Mouse (Mus musculus) forebrain, embryonic 10.5 days (tissue): ENCODE measurements at regions not wholly inside any gene's neighbourhood (a gene's known extent, or its start where the extent isn't known, plus 50 kb on each side); places are given as distances from the start of the nearest gene placed in this dataset.

Source experiments
- DNase-seq: peaks from one replicate; pipeline ENCODE4 v3.0.0-alpha.2; 2017; ENCODE audit warnings: low spot score; ENCODE audit errors: extremely low spot score
- H3K27ac ChIP-seq: fragments of 300-500 bp; sonication (generic); 2 replicates; pipeline ENCODE4 v1.5.1; 2016; ENCODE audit warnings: mild to moderate bottlenecking
- H3K27me3 ChIP-seq: fragments of 300-500 bp; sonication (generic); 2 replicates; pipeline ENCODE4 v1.6.1; 2016; ENCODE audit warnings: mild to moderate bottlenecking; ENCODE audit not compliant: poor library complexity, severe bottlenecking
- H3K36me3 ChIP-seq: fragments of 300-500 bp; sonication (generic); replicated peaks from 2 replicates; pipeline ENCODE4 v1.6.1; 2016; ENCODE audit warnings: mild to moderate bottlenecking, moderate library complexity
- H3K4me1 ChIP-seq: fragments of 300-500 bp; sonication (generic); 2 replicates; pipeline ENCODE4 v1.6.1; 2016
- H3K4me3 ChIP-seq: fragments of 300-500 bp; sonication (generic); 2 replicates; pipeline ENCODE4 v1.5.1; 2016; ENCODE audit warnings: mild to moderate bottlenecking, moderate library complexity
- H3K9me3 ChIP-seq: fragments of 300-500 bp; sonication (generic); 2 replicates; pipeline ENCODE4 v1.6.1; 2016; ENCODE audit warnings: mild to moderate bottlenecking, moderate library complexity
- WGBS: fragments of 180-500 bp; shearing (Covaris S2); methylation state at CpG from one replicate; pipeline ENCODE4 v1.1.7; 2016; 5-methylcytosine and 5-hydroxymethylcytosine counted together

DNA sequence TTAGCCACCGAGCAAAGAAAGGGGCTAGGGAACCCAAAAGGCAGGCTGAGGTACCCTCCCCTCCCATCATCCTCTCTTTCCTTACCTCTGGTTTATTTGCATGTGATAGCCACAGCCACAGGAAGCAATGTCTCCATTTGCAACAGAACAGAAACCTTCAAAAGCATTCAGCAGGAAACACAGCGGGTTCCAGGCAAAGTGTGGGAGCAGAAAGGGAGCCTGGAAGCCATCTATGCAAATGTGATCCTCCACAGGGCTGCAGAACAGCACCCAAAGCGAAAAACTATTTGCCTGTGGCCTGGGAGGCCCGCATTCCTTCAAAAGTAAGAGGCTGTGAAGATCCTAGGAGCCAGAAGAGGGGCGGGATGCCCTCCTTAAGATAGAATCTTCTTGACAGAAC lies 177.6 kb downstream of the Sox9 start:
- Histone ChIP-seq H3K9me3 (no peaks in the 10 kb centered on the region), H3K27me3 (peaks cover 23% of the 10 kb centered on the region), H3K36me3 (no peaks in the 10 kb centered on the region), H3K27ac (no peak overlapping the region), H3K4me1 (peaks cover 29% of the 10 kb centered on the region), H3K4me3 (no peak overlapping the region)
- no peak for DNase-seq
- 16% methylated on average over 5 of the region's 5 CpGs for WGBS

DNA sequence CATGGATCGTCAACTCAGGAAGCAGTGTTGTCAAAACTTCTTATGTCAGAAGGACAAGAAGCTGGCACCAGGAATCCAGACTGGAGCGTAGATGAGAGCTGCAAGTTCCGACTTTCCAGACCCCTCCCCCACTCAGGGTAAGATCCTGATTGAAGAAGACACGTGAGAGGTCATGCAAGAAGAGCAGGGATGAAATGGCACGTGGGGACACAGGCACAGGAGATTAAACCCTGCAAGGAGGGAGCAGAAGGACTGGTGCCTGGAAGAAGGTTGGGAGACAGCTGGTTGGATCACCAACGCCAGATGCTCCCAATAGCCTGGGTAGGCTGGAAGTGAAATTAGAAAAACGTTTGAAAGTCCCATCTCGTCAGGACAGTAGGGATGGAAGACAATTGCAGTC lies 191.3 kb downstream of the Sox9 start:
- no peak overlapping the region for H3K4me3 ChIP-seq
- 0 out of 2 replicates have a peak, but pooled peaks cover 2% of the 10 kb centered on the region for H3K36me3 ChIP-seq
- peaks cover 1% of the 10 kb centered on the region; the same call in 1 of the 2 replicates for H3K27me3 ChIP-seq
- DNase-seq: no peak
- peaks cover 15% of the 10 kb centered on the region for H3K9me3 ChIP-seq
- H3K27ac ChIP-seq: no peak overlapping the region
- WGBS: 79% methylated on average over 8 of the region's 8 CpGs
- H3K4me1 ChIP-seq: peaks cover 31% of the 10 kb centered on the region

DNA sequence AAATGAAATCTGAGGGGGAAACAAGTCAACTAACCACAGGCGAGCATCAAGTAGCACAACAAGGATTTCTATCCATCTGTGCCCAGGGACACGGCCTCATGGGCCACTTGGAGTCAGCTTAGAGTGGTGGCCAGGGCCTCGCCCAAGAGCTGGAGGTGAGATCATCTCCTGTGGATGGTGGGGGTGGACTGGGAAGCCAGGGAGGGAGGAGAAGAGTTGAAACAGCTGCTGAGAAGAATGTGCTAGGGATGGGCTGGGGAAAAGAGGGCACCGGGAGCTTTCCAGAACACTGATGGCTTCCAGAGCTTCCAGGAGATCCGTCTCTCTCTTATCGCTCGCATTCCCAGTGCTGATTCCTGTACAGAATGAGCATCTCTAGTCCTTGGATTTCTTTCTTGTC lies 192.9 kb downstream of the Sox9 start:
- Histone ChIP-seq H3K4me1 (peaks cover 43% of the 10 kb centered on the region), H3K36me3 (0 out of 2 replicates have a peak, but pooled peaks cover 2% of the 10 kb centered on the region), H3K27ac (peak overlapping the region; percentile 40), H3K9me3 (peaks cover 15% of the 10 kb centered on the region), H3K27me3 (peaks cover 17% of the 10 kb centered on the region), H3K4me3 (no peak overlapping the region)
- DNase-seq: no peak
- WGBS: 92% methylated on average over 7 of the region's 7 CpGs

DNA sequence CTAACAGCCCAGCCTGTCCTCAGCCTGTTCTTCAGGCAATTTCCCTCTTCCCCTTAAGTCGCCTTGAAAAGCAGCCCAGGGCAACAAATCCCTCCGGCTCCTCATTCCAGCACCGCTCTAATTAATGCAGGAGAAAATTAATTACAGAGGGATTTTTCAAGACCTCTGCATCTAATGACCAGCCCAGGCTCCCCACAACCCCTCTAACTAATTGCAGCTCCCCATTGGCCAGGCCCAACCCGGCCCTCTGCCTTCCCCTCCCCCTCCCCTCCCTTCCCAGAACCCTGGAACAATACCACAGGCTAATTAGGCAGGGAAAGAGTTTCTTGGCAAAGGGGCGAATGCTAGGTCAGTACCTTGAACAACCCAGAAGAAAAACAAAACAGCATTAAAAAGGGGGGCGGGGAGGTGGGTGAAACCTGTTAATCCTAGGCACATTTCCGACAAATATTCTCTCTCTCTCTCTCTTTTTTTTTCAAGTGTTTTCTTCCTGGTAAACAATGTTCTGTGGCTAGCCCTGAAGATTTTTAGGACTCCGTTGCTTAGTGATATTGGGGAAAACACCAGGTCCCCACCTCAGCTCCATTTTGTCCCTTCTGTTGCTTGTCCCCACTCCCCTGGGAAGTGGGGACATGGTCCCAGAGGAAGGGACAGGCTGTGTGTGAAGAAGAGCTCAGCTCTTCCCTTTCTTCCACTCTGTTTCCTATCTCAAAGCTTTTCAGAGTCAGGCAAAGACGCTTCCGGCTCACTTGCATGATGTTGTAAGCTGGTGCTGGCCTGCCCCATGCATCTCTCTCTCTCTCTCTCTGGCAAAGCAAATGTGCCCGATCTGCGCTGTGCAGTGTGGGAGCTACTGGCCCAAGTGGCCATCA lies 195.1 kb downstream of the Sox9 start:
- H3K9me3 ChIP-seq: peaks cover 15% of the 10 kb centered on the region
- 0 out of 2 replicates have a peak, but pooled peaks cover 2% of the 10 kb centered on the region for H3K36me3 ChIP-seq
- H3K27me3 ChIP-seq: peaks cover 19% of the 10 kb centered on the region
- DNase-seq: peak; percentile 85
- H3K4me1 ChIP-seq: peaks cover 54% of the 10 kb centered on the region
- H3K27ac ChIP-seq: peak overlapping the region; percentile 85
- 6% methylated on average over 12 of the region's 12 CpGs for WGBS
- H3K4me3 ChIP-seq: peak overlapping the region; percentile 28

DNA sequence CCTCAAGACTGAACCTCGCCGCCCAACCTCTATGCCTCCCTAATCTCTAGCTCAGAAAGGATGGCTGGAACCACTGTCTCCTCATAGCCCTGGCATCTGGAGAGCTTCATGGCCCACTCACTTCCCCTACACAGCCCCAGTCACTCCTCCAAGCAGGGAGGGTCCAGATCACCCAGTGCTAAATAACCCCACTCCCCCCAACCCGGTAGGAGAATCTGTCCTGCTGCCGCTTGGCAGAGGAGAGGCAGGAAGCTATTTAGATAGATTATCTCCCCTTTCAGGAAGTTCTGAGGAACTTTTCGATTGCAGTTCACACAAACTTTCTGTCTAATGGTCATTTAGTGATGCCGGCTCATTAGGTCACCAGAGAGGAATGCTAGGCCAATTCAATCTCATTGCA lies 196.9 kb downstream of the Sox9 start:
- Histone ChIP-seq H3K27me3 (peaks cover 19% of the 10 kb centered on the region), H3K4me1 (peaks cover 65% of the 10 kb centered on the region), H3K4me3 (no peak overlapping the region), H3K36me3 (0 out of 2 replicates have a peak, but pooled peaks cover 2% of the 10 kb centered on the region), H3K27ac (peak overlapping the region; percentile 85), H3K9me3 (peaks cover 15% of the 10 kb centered on the region)
- WGBS: 55% methylated on average over 6 of the region's 6 CpGs
- no peak for DNase-seq

DNA sequence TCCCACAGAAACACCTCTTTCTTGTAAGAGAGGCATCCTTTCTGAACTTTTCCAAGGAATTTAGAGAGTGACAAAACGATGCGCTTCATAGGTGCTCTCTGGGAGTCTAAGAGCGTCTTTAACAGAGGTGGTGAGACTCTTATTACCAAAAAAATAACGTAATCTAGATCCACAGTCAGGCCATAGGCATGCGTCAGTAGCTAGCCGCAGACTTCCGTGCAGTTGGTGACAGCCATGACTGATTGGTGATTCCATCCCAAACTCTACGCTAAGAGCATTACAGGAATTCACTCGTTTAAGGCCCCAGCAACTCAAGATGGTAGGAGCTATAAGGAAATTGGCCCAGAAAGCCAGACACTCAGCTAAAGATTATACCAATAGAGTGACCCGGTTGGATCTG lies 197.4 kb downstream of the Sox9 start:
- 93% methylated on average over 10 of the region's 10 CpGs for WGBS

DNA sequence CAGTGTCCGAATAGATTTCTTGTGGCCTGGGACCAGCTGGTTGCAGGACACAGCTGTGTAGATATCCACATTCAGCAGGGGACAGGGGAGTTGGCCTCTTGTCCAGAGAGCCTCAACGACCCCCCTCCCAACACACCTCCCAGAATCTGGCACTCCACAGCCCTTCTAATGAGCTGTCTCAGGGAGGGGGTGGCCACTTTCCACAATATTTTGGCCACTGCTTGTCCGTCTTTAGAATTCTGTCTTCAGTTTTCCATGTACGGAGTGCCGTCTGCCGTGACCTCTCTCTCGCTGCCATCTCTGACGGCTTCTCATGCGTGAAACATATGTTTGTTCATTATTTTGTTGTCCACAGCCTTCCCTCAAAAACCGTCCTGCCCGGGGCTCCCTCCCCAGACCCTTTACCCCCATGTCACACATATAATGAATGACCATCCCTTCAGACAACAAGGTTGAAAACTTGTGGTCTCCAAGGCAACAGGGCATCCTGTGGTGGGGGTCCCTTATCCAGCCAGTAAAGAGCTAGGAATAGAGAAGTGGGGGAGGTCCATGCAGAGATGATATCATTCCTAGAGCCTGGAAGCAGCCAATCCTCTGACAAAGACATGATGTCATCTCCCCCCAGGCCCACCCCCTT lies 200.3 kb downstream of the Sox9 start:
- DNase-seq: peak; percentile 63
- peaks cover 54% of the 10 kb centered on the region for H3K4me1 ChIP-seq
- H3K9me3 ChIP-seq: no peaks in the 10 kb centered on the region
- H3K36me3 ChIP-seq: no peaks in the 10 kb centered on the region
- H3K27me3 ChIP-seq: peaks cover 28% of the 10 kb centered on the region
- peak overlapping the region; percentile 87 for H3K27ac ChIP-seq
- WGBS: 53% methylated on average over 11 of the region's 11 CpGs
- peak overlapping the region; percentile 23 for H3K4me3 ChIP-seq

More for the DNA sequence above, 197.4 kb downstream of the Sox9 start:
- Histone ChIP-seq H3K9me3 (peaks cover 10% of the 10 kb centered on the region), H3K27me3 (peaks cover 19% of the 10 kb centered on the region), H3K27ac (peak overlapping the region; percentile 85), H3K4me1 (peaks cover 65% of the 10 kb centered on the region), H3K4me3 (no peak overlapping the region), H3K36me3 (0 out of 2 replicates have a peak, but pooled peaks cover 2% of the 10 kb centered on the region)
- DNase-seq: no peak

DNA sequence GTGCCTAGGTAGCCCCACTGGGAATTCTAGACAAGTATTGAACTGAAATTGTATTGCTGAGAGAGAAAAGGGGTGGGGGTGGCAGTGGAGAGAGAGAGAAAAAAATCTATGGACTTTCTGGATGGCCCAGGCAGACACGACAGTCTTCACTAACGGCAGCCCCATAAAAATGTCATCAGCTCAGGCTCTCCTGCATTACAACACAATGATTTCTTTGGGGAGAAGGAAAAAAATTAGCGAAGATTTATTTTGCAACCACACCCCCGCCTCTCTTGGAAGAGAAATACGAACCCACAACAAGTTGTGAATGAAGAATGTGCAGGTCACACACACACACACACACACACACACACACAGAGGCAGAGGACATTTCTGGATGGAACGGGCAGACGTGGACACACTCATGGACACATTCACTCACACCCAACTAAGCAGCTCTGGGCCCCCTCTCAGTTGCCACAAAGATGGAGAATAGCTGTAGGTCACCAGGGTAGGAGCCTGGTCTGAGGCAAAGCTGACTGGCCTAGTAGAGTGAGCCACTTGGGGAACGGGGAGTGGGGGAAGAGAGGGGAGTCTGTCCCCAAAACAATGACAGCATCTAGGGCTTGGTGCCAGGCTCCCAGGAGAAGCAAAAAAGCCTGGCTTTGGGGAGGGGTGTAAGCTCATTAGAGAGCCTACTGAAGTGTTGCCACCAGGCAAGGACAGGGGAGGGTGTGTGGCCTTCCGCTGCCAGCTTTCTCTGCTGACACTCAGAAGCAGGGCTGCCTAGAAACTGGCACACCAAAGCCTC lies 201.0 kb downstream of the Sox9 start:
- Histone ChIP-seq H3K9me3 (no peaks in the 10 kb centered on the region), H3K4me1 (peaks cover 54% of the 10 kb centered on the region), H3K27me3 (peaks cover 28% of the 10 kb centered on the region), H3K4me3 (peak overlapping the region; percentile 23), H3K27ac (peak overlapping the region; percentile 87), H3K36me3 (no peaks in the 10 kb centered on the region)
- peak; percentile 18 for DNase-seq
- 68% methylated on average over 9 of the region's 9 CpGs for WGBS

DNA sequence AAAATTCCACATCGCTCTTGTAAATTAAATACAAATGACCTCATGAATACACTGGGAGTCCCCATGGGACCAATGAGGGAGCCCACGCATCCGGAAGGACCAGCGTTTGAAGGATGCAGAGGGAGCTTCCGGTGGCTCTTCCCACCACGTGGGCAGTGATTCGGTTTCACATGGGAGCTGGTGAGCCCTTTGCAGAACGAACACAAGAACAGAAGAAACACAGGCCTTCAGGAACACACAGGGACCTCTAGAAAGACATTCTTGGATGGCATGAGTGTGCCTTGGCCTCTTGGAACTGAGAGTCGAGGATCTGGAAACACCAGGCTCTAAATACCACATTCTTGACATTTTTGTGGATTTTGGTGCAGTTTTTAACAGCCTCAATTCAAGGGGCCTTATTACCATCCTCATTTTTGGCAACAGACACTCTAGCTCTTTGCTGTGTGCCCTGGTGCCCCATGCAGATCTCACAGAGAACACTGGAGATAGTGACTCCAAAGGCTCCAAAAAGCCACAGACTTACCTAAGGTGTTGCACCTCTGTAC lies 204.1 kb downstream of the Sox9 start:
- H3K27ac ChIP-seq: 0 out of 2 replicates have a peak overlapping the region, but pooled peaks have one; percentile 26
- 87% methylated on average over 9 of the region's 9 CpGs for WGBS

DNA sequence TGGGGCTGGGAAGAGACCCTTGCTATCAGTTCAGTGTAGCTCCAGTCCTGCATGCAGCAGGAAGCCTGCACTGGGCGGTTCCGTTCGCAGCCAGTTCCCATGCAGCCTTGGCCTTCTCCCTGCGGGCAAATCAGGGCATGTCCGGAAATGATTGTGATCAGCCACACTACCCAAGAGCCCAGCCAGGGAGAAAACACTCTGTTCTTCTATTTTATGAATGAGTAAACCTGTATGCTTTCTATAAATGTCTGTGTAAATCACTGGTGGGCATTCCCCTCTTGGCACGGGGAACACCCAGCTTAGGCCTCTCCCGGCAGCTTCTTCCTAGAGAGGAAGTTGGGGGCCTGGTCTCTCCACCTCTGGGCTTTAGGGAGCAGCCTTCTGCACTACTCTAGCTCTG lies 205.8 kb downstream of the Sox9 start:
- peaks cover 69% of the 10 kb centered on the region for H3K4me1 ChIP-seq
- H3K9me3 ChIP-seq: no peaks in the 10 kb centered on the region
- 88% methylated on average over 7 of the region's 7 CpGs for WGBS
- no peak overlapping the region for H3K4me3 ChIP-seq
- H3K27ac ChIP-seq: peak overlapping the region; percentile 81
- no peaks in the 10 kb centered on the region for H3K36me3 ChIP-seq
- H3K27me3 ChIP-seq: peaks cover 29% of the 10 kb centered on the region; the same call in 1 of the 2 replicates
- no peak for DNase-seq

More for the DNA sequence above, 204.1 kb downstream of the Sox9 start:
- DNase-seq: no peak
- no peak overlapping the region for H3K4me3 ChIP-seq
- H3K36me3 ChIP-seq: no peaks in the 10 kb centered on the region
- peaks cover 69% of the 10 kb centered on the region for H3K4me1 ChIP-seq
- peaks cover 21% of the 10 kb centered on the region; the same call in 1 of the 2 replicates for H3K27me3 ChIP-seq
- no peaks in the 10 kb centered on the region for H3K9me3 ChIP-seq

DNA sequence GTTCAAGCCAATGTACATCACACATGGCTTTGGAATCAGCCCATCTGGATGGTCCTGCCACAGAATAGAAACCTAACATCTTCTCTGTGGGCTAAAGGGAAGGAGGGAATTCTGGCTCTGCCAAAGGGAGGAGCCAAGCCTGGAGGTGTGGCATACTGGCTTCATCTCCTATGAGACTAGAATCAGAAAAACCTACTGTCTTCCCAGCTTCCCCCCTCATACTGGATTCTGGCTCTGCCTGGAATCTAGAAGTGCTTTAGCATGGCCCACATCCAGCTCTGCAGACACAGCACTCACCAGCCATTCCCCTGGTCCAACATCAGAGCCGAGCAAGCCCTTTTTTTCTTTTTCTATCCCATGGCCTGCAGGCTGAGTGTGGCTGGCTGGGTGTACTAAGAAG lies 206.9 kb downstream of the Sox9 start:
- H3K27me3 ChIP-seq: peaks cover 29% of the 10 kb centered on the region; the same call in 1 of the 2 replicates
- DNase-seq: no peak
- no peaks in the 10 kb centered on the region for H3K9me3 ChIP-seq
- WGBS: 68% methylated on average over 1 of the region's 1 CpGs
- no peaks in the 10 kb centered on the region for H3K36me3 ChIP-seq
- no peak overlapping the region for H3K4me3 ChIP-seq
- H3K27ac ChIP-seq: peak overlapping the region; percentile 81
- peaks cover 61% of the 10 kb centered on the region for H3K4me1 ChIP-seq

DNA sequence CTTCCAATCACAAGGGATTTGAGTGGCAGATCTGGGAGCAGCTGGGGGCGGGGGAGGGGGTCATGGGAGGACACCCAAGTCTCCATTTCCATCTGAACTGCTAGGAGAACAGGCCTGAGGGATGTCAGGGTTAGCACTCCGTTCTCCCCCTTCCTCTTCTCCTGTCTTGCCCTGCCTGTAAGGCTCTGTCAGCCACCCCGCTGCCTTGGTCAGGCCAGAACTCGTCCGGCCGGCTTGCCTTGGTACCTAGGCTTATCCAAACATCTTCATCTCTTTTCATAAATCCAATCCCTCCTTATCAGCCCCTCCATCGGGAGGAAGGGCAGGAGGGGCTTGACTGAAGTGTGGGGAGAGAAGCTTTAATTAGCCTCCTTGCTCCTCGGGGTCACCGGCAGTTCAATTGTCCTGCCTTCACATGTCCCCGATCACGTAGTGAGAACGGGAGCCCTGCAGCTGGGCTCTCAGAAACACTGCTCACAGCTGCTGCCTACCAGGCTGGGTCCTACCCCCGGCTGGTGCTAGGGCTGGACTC lies 208.0 kb downstream of the Sox9 start:
- DNase-seq: peak; percentile 43
- Histone ChIP-seq H3K27ac (peak overlapping the region; percentile 81), H3K9me3 (no peaks in the 10 kb centered on the region), H3K36me3 (no peaks in the 10 kb centered on the region), H3K27me3 (peaks cover 29% of the 10 kb centered on the region; the same call in 1 of the 2 replicates), H3K4me1 (peaks cover 61% of the 10 kb centered on the region), H3K4me3 (no peak overlapping the region)
- WGBS: 22% methylated on average over 13 of the region's 13 CpGs
